12 mouse cellular contexts compared by ENCODE assay signal in the genomic region with DNA sequence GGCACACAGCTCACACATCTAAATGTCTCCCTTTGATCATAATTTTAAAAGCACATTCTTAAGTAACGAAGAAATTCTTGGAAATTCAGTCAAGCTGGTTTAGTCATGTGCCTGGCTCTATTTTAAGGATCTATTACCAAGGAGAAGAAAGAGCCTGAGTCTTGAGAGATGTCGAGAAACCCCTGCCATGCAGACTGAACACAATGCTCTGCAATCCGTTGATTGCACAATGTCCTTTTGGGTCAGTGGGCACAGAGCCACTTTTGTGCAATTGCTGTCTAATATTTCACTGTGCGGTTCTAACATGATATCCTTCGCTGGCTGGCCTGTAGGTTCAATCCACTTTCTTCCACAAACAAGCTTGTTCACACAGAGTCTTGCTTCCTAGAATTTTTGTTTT. TPM values are rescaled to one million over a fixed set of nuclear protein-coding genes. Genes with fewer than 3 reads are reported as not detected.
DNase-seq lines count a peak whose midpoint lies in the region; TF ChIP-seq lines count a peak whose summit lies in the region.
"Had no signal": no experiment of that assay in that cellular context is flagged by ENCODE, and none has a peak within 500 bp of the region (broad histone marks: within the 10 kb centered on the region; RNA-seq: fewer than 3 reads in every experiment).

No protein-coding gene starts in this region.

- H3K27ac ChIP-seq in kidney, adult 2 months (ENCODE audit: insufficient read depth, low read depth, low read length), result no peak overlapping the region
- H3K27ac ChIP-seq: forebrain, embryonic 12.5 days; layer of hippocampus, adult 2 months; limb, embryonic 12.5 days had no signal

- no peak for TF ChIP-seq POLR2A in kidney, adult 2 months (IDR thresholded peaks at IDR 0.05; ENCODE audit: low read depth, low read length)

- H3K27me3 ChIP-seq in kidney, adult 2 months (replicated peaks; ENCODE audit: control insufficient read depth, insufficient read depth, low read length), result no peaks in the 10 kb centered on the region
- H3K27me3 ChIP-seq: forebrain, embryonic 12.5 days; limb, embryonic 12.5 days had no signal

- no peaks in the 10 kb centered on the region for H3K4me1 ChIP-seq in kidney, adult 2 months (ENCODE audit: control insufficient read depth, insufficient read depth, low read length)
- H3K4me1 ChIP-seq: forebrain, embryonic 12.5 days; limb, embryonic 12.5 days had no signal

- TF ChIP-seq CTCF in kidney, adult 2 months (conservative IDR thresholded peaks at IDR 0.05; ENCODE audit: insufficient read depth, insufficient read length, low read depth, low read length), result no peak

- 33% methylated on average over 5 of the region's 5 CpGs for WGBS in kidney, adult 2 months

- no peak overlapping the region for H3K4me3 ChIP-seq in kidney, adult 2 months (ENCODE audit: insufficient read depth, low read depth, low read length)
- H3K4me3 ChIP-seq: forebrain, embryonic 12.5 days; layer of hippocampus, adult 2 months; limb, embryonic 12.5 days had no signal

- DNase-seq in kidney, adult 2 months, result peak; percentile 31
- no peak for DNase-seq in kidney, postnatal 14 days
- peak; percentile 9 for DNase-seq in Muller cell, postnatal 12 days (ENCODE audit: inconsistent ontology term)
- DNase-seq in adrenal gland, postnatal 14 days, result peak; percentile 51
- peak; percentile 33 for DNase-seq in lung, postnatal 14 days
- no peak for DNase-seq in frontal cortex, postnatal 25 days (ENCODE audit: low spot score in 2 of 2)
- DNase-seq in B cell, adult 2 months, result no peak
- no peak for DNase-seq in frontal cortex, postnatal 36 days (ENCODE audit: low spot score in 2 of 2)
- DNase-seq: gastrocnemius, postnatal 14 days had no signal

- no peaks in the 10 kb centered on the region for H3K36me3 ChIP-seq in kidney, adult 2 months (ENCODE audit: control insufficient read depth, insufficient read depth, low read length)
- H3K36me3 ChIP-seq: forebrain, embryonic 12.5 days; limb, embryonic 12.5 days had no signal

RNA-seq across cellular contexts. Expression of a gene that starts 33.1 kb away (rescaled TPM):
- polyA plus RNA-seq in kidney, adult 2 months (2012; rRNA removed), result 1.3 and 2.9 TPM in 2 replicates
- total RNA-seq in adrenal gland, postnatal 14 days (2021), result 8.4 and 9.3 TPM in 2 replicates

Comparison
In these comparisons a context has a peak if more than half of its experiments do, and no peak if none do; other contexts are left out.
1. DNase-seq: peak in kidney, adult 2 months (single experiment), Muller cell, postnatal 12 days (single experiment), adrenal gland, postnatal 14 days (single experiment) and lung, postnatal 14 days (single experiment); none in kidney, postnatal 14 days (single experiment), frontal cortex, postnatal 25 days (0 of 2), B cell, adult 2 months (0 of 2) and frontal cortex, postnatal 36 days (0 of 2).